Mouse (Mus musculus) cerebellum, adult 8-10 months (tissue): Measurements from ENCODE around the gene Tbc1d10b.
"Not testable (repeated sequence)": the region's sequence is repeated elsewhere in the genome, so short reads cannot be mapped to it uniquely, and the experiment has no call there.

Experiments
- DNase-seq: peaks from one replicate; pipeline ENCODE4 v3.0.0; 2022

The Tbc1d10b gene

DNA sequence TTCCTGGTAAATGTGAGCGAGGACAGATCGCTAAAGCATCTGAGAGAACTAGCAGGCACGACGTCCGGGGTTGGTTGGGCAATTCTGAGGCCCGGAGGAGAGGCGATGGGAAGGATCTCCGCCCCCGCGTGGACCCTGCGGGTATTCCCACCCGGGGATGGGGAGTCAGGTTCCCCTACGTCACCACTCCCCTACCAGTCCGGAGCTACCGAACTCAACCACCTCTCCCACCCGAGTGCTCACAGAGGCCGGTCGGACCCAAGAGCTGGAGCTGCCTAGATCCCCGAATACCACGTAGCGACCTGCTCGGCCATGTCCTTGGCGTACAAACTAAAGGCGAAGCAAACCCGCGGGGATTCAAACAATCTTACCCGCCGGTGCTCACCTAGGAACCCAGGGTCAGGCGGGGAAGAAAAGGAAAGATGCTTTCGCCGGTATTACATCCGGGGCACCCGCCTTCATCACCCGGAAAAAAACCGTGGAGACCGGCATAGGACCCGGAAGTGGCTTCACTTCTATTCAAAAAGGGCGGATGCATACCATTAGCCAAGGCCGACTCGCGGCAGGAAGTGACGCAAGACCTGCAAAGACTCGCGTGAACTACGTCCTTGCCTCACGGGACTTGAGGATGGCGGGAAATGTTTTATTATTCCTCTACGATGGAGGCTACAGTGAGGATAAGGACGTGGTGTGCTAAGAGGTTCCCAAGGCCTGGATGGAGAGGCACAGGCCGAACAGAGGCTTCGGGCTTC lies 12.5 kb downstream of the Tbc1d10b start, which contains the start of gene Cd2bp2:
Gene Cd2bp2 (minus strand): TSS at position 507 of the 752 bp plus-strand sequence.
- peak; percentile 94 for DNase-seq

DNA sequence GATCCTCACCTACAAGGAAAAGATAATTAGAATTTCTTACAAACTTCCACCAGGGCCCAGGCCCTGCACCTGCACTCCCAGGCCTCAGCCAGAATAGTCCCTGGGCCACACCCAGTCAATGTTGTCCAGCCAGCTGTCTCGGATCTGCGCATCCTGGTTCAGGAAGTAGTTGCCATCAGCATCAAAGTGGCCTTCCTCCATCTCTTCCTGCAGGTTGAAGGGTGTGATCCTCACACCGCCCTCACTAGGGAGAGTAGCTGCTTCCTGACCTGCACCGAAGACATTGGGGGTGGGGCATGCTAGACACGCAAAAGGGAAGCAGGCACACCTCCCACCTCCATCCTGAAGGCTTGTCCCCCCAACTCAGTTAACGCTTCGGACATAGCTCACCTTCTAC lies 13.6 kb downstream of the Tbc1d10b start:
- DNase-seq = no peak

GRCm38 (mm10) chr7:127194011-127194632 lies 14.1 kb downstream of the Tbc1d10b start:
- no peak for DNase-seq

DNA sequence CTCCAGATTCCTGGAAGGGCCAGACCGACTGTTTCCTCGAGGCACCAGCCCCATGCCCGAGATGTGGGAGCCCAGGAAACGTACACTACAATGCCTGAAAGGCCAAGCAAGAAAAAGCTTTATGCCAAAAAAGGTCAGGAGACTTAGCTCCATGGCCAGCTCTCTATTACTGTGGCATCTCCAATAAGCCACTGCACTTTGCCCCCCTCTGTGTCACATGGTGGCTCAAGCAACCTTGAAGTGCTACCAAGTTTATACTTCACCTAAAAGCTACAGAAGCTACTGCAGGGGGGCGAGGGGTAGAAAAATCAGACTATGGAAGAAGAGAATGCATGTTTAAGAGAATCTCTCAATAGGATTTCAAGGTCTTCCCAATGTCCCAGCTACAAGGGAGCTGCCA lies 15.3 kb downstream of the Tbc1d10b start:
- DNase-seq = no peak

DNA sequence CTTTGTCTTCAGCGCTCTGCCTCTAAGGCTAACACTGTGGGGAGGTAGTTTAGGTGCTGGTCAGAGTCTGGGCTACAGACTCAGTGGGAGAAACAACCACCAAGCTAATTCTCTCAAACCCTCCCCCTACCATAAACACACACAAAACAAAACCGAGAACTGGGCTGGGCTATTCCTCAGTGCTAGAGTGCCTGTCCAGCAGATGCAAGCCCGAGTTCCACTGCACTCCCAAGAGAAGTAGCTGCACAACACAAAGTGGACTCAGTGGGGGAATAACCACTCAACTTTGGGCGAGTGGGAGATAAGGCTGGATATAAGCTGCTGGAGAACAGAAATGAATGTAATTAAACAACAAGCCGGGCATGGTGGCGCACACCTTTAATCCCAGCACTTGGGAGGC lies 17.6 kb downstream of the Tbc1d10b start:
- no peak for DNase-seq

DNA sequence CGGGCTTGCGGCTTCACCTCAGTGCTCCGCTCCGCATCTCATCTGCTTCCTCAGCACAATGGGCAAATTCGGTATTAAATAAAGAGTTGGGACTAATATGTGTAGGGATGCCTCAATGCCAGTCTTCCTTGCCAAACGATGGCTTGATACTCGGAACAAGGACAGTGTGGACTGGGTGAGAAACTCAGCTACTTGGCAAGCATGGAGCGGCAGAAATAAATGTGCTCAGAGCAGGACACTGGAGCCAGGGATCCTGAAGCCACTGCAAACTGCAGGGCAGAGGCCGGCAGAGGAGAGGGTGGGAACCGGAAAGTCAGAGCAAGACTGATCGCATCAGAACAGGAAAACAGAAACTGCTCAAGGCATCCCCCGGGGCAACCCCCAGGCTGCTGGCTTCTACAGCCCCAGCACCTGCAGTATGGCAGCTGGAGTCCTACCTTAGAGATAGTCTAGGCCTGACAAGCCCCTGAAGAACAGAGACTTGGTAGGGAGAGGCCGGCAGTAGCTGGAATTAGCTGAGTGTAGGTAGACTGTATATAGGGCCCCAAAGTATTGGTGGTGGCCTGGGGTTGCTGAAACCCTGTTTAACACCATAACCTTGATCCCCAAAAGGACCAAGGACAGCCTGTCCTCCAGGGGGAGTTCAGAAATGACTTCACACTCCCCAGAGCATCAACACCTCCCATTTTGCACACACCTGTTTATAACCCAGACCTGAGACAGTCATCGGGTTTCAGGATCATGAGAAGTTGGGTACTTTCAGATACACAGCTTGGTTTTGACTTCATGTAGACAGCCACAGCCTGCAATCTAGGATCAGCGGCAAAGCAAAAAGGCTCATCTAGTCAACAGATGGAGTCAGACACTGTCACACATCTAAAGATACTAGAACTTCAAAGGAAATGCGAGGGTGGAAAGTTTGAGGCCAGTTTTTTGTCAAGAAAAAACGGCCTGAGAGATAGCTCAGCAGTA lies 19.7 kb downstream of the Tbc1d10b start:
- no peak for DNase-seq

DNA sequence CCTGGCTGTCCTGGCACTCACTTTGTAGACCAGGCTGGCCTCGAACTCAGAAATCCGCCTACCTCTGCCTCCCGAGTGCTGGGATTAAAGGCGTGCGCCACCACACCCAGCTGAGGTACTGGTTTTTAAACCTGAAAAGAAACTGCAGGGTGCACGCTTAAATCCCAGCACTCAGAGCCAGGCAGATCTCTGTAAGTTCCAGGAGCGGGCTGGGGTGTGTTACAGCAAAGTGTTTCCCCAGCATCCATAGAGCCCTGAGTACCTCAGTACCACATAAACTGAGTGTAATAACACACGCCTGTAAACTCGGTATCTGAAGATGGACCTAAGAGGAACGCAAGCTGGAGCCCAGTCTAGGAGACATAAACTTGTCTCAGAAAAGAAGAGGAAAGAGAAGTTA lies 20.9 kb downstream of the Tbc1d10b start:
- DNase-seq = no peak

DNA sequence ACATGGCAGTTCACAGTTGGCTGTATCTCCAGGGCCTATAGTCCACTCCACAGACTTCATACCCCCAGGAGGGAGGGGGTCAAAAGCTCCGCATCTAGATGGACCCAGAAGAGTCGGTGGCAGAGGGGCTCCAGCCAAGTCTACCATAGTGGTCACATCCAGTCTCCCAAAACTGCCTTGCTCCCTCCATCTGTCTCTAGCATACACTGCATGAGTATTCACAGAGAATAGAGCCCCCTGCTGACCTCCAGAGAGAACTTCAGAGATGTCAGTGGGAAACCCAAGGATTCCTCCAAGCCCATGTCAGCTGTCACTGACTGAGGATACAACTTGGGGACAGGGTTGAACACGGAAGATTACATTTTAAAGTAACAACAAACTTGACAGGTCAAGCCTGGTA lies 22.7 kb downstream of the Tbc1d10b start:
- DNase-seq = no peak

GRCm38 (mm10) chr7:127184720-127185119 lies 23.5 kb downstream of the Tbc1d10b start:
- DNase-seq = no peak

GRCm38 (mm10) chr7:127183828-127184227 lies 24.4 kb downstream of the Tbc1d10b start:
- DNase-seq = no peak

GRCm38 (mm10) chr7:127183345-127183744 lies 24.9 kb downstream of the Tbc1d10b start:
- no peak for DNase-seq

GRCm38 (mm10) chr7:127181724-127182123 lies 26.5 kb downstream of the Tbc1d10b start:
- not testable (repeated sequence) for DNase-seq

DNA sequence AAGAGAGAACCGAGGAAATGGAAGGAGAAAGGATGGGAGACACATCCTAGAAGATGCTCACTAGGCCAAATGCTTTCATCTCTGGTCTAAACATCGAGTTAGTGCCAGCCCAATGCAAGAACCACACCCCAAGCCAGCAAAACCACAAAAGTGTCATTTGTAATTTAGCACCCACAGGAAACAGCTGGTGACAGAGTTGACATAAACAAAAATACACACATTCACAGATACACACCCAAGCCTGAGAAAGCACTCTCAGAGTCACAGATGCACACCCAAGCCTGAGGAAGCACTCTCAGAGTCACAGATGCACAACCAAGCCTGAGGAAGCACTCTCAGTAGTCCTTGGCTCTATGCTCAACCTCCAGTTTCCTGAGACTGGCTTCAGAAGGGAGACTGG lies 27.5 kb downstream of the Tbc1d10b start:
- no peak for DNase-seq

- DNase-seq = no peak
These were observed 31.3 kb downstream of the Tbc1d10b start for GRCm38 (mm10) chr7:127176937-127177336.

DNA sequence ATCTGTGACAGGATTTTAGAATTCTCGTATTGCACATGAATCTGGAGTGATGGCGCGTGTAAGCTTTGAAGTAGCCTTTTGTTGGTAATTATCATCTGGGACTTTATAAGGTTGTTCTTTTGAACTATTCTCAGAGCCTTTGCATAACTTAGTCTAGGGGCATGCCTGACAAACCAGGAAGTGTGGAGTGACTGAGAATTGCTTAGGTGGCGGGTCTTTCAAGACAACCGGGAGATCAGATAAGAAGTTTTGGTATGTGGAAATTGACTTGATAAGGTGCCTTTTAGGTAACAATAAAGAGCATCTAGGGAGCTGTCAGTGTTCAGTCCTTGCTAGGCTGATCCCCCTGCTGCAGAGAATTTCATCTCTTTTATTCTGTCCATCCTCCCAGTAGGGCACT lies 41.8 kb downstream of the Tbc1d10b start:
- DNase-seq = no peak

- no peak for DNase-seq
These were observed 42.4 kb downstream of the Tbc1d10b start for GRCm38 (mm10) chr7:127165607-127166493.

- no peak for DNase-seq
These were observed 44.3 kb downstream of the Tbc1d10b start for GRCm38 (mm10) chr7:127164002-127164401.

DNA sequence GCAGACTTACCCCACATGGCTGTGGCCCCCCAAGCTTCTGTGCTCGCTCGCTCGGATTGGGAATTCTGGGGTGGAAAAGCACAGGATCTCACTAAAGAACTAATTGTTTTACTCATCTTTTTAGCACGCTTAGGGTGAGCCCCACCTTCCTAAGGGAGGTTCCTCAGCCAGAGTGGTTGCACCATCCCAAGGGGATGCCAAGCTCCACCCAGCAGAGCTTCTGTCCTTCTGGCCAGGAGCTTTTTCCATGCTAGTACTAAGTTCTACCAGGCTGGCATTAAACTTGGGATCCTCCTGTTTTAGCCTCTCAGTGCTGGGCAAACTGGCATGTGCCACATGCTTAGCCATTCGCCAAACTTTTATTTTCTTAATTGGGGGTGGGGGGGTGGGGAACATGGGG lies 45.7 kb downstream of the Tbc1d10b start:
- no peak for DNase-seq

- DNase-seq = no peak
These were observed 50.7 kb downstream of the Tbc1d10b start for GRCm38 (mm10) chr7:127157548-127157947.

DNA sequence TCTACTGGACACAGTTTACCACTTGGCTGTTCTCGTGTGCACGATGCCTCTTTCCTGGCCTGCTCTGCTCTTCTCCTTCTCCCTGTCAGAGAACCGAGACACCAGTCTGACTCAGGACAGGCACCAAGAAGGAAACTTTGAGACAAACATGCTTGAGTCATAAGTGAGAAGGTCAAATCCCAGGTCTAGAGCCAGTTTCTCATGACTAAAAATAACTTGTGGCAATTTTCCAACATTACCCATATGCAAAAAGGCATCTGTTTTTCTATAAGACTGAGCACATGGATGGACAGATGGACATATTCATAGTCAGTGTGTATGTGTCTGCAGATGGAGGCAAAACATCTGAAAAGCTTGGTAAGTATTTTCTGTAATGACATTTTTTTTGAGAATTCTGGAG lies 54.8 kb downstream of the Tbc1d10b start:
- no peak for DNase-seq

DNA sequence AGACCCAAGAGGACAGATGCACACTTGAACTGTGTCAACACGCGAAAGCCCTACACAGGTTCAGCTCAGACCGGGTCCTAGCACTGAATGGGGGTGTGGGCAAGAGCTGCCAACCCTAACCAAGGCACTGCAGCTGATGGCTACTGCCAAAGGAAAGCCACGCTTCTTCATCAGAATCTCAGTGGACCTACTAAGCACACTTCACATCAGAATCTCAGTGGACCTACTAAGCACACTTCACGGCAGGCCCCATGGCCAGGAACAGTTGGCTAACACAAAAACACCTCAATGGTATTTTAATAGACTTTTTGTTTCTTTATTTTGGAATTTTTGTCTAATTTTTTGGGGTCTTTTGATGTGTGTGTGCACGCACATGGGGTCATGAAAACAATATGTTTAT lies 55.8 kb downstream of the Tbc1d10b start:
- no peak for DNase-seq

GRCm38 (mm10) chr7:127147901-127148300 lies 60.4 kb downstream of the Tbc1d10b start:
- DNase-seq = no peak
